Mouse (Mus musculus) natural killer cell, adult 2 months (primary cell): ENCODE measurements around the gene Hnrnpd.
A peak's percentile ranks its signal among the peaks of the same experiment; 100 is the strongest.

ENCODE experiments used
- DNase-seq, 2 experiments: peaks; one replicate each; pipeline ENCODE4 v3.0.0; 2022; ENCODE audit warnings: low spot score in 2 of 2

The Hnrnpd gene

GRCm38 (mm10) chr5:99959960-99960359 is 18.8 kb downstream of the Hnrnpd start:
- no peak for DNase-seq

GRCm38 (mm10) chr5:99959236-99959936 is 19.4 kb downstream of the Hnrnpd start:
- no peak for DNase-seq

DNA sequence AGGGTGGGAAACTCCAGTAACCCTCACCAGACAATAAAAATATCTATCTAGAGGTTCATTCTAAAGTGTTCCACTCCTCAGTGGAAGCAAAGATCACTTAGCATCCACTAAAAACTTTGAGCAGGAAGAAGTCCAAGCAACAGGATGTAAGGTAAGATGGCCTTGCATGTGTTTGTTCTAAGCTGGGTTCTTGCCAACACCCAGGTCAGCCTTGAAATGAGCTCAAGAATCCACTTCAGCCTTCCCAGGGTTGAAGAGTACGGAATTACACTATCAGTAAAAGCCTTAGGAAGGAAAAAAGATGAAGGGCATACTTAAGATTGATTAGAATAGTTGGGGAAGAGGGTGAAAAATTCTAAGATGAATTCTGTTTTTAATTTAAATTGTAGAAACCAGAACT is 20.1 kb downstream of the Hnrnpd start:
- DNase-seq, result no peak

GRCm38 (mm10) chr5:99953883-99954282 is 24.9 kb downstream of the Hnrnpd start:
- DNase-seq, result no peak

DNA sequence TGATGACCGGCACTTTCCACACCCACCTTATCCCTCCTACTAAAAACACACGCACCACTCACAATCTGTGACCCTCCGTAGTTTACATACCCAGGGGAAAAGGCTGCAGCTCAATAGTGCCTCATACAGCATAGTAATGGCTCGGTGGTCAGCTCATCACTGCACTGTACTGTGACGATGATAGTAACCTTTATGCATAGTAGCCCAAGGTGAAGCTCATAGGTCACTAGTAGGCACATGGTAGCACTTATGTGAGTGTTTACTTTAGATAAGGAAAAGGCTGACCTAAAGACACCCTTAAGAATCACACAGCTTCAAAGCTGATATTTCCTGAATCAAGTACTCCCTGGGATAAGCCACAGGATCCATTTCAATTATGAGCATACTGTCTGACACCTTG is 26.2 kb downstream of the Hnrnpd start:
- DNase-seq, result no peak

GRCm38 (mm10) chr5:99941776-99942502 is 36.8 kb downstream of the Hnrnpd start:
- DNase-seq, result no peak

- DNase-seq, result no peak
Measured at GRCm38 (mm10) chr5:99941273-99941672, 37.5 kb downstream of the Hnrnpd start.

DNA sequence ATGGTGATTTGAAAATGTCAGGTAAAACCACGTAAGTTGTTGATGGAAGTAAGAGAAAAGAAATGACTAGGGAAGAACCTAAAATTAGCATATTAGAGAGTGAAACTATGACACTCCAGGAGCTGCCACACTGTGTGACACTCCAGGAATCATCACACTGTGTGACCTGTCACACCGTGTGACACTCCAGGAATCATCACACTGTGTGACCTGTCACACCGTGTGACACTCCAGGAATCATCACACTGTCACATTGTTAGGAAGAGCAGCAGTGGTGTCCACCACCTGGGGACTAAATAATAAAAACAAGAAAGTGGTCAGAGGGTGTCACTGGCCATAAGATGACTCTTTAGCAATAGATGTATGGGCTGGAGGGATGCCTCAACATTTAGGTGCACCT is 39.3 kb downstream of the Hnrnpd start:
- DNase-seq, result no peak

GRCm38 (mm10) chr5:99931910-99932309 is 46.8 kb downstream of the Hnrnpd start:
- no peak for DNase-seq

DNA sequence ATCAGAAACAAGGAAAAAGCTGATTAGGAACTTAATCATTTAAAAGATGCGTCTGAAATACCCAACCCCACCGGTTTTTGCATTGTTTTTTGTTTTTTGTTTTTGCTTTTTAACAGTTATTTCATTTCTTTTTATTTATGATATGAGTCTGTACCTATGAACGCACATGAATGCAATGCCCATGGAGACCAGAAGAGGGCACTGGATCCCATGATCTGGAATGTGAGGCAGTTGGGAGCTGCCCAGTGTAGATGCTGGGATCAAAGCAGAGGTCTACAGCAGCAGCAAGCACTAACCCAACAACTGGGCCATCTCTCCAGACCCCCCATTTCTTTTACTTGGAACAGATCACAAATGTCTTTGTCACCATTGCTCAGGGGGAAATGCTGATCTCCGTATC is 50.8 kb downstream of the Hnrnpd start:
- peak; percentile 9 to 18 for DNase-seq

DNA sequence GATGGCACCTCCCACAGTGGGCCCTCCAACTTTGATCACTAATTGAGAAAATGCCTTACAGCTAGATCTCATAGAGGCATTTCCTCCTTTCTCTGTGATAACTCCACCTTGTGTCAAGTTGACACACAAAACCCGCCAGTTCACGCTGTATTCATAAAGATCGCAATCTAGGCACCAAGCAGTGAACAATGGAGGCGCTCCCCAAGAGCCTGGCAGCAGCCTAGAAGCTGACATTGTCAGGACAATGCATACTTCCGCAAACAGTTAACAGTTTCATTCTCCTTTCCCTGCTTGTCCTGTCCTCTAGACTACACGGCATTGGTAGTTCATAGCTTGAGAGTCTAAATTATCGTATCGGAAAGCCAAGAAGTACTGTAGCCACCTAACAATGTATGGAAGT is 56.7 kb downstream of the Hnrnpd start:
- no peak for DNase-seq

GRCm38 (mm10) chr5:99915494-99915893 is 63.2 kb downstream of the Hnrnpd start:
- DNase-seq, result no peak

DNA sequence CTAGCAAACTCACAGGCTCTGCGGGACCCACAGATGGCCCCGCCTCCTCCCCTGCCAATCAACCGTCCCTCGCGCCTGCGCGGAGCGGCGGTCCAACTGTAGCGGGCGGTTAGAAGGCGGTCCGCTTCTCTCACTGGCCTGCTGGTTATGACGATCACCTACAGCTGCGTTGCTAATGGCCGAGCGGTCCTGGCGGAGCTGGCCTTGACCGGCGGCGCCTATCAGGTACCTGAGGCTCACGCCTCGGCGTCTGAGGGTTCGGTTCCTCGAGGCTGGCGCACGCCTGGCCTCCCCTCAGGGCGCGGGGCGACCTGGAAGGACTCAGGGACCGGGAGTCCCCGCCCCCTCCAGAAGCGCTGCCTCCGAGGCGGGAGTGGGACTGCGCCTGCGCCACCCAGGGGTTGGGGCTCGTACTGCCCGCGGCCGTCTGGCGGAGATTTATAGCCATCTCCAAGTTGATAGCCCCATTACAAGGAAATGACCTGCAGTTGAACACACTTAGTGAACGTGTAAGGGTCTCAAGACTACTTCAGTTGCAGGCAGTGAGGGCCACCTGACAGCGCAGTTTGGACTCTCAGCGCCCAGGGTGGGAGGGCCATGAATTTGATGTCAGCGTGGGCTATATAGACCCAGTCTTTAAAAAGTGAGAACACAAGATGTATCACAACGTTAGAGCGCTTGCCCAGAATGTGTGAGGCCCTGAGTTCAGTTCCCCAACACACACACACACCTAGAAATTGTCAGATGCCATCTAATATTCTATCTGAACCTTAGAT is 72.4 kb downstream of the Hnrnpd start, which contains the start of gene Vamp9:
TSS of gene Vamp9 (plus strand) at position 74 of the 776 bp plus-strand sequence.
- peak; percentile 94 for DNase-seq
